8 mouse cellular contexts compared by ENCODE assay signal in genomic region chrX:7878007-7878419, GRCm38 (mm10). TPM values are rescaled to one million over a fixed set of nuclear protein-coding genes. Genes with fewer than 3 reads are reported as not detected.
A peak's percentile ranks its signal among the peaks of the same experiment; 100 is the strongest.
DNase-seq lines count a peak whose midpoint lies in the region; ATAC-seq lines count a peak whose summit lies in the region.

TSS of gene Pim2 (plus strand) at chrX:7878262.

- peak within 1 kb of the TSS; percentile 41 for H3K4me3 ChIP-seq in hindbrain, embryonic 12.5 days

- H3K9me3 ChIP-seq in hindbrain, embryonic 12.5 days (replicated peaks), result no peaks in the 10 kb centered on the region

- 17% methylated on average over 35 of the region's 38 CpGs for WGBS in hindbrain, embryonic 12.5 days

- peak within 1 kb of the TSS; percentile 80 for H3K4me2 ChIP-seq in hindbrain, embryonic 12.5 days (replicated peaks)

- peak; percentile 94 for DNase-seq in R1 (ENCODE audit: low read depth, low spot score)
- peak; percentile 90 to 93 for DNase-seq in cerebellum, postnatal 10 days
- peak; percentile 78 to 82 for DNase-seq in frontal cortex, postnatal 10 days (ENCODE audit: low spot score in 2 of 2)
- peak; percentile 71 to 83 for DNase-seq in layer of hippocampus, postnatal 14 days (ENCODE audit: low spot score in 2 of 2)
- peak; percentile 86 for DNase-seq in lung, postnatal 10 days
- peak; percentile 71 for DNase-seq in retina, adult 2 months (ENCODE audit: low read depth, low spot score)
- DNase-seq in thymus, postnatal 25 days, result peak; percentile 87

- H3K9ac ChIP-seq in hindbrain, embryonic 12.5 days, result peak within 1 kb of the TSS; percentile 49

- peak; percentile 86 for ATAC-seq in hindbrain, embryonic 12.5 days (ENCODE audit: low FRiP score)

- 0 out of 2 replicates have a peak, but pooled peaks cover 8% of the 10 kb centered on the region for H3K36me3 ChIP-seq in hindbrain, embryonic 12.5 days

- H3K27me3 ChIP-seq in hindbrain, embryonic 12.5 days, result no peaks in the 10 kb centered on the region

- peaks cover 9% of the 10 kb centered on the region; the same call in 1 of the 2 replicates for H3K4me1 ChIP-seq in hindbrain, embryonic 12.5 days

- peak within 1 kb of the TSS; percentile 32; the same call in 1 of the 2 replicates for H3K27ac ChIP-seq in hindbrain, embryonic 12.5 days

RNA-seq across cellular contexts. Expression of gene Pim2, which starts in this region (rescaled TPM):
- 9.5 and 10.0 TPM in 2 replicates for polyA plus RNA-seq in hindbrain, embryonic 12.5 days (2016; fragmentation: Nextera tagmentation; extraction: Ambion mirVana)
- total RNA-seq in layer of hippocampus, postnatal 14 days (2021), result 10 to 100 TPM; 43.2 to 49.5 TPM

Comparison
In these comparisons a context has a peak if more than half of its experiments do, and no peak if none do; other contexts are left out.
1. Peak in every context shown above with its lines: DNase-seq, ATAC-seq, H3K4me3 ChIP-seq and H3K27ac ChIP-seq.